ENCODE assay signal across 22 mouse cellular contexts in genomic region chr16:30928076-30928750, GRCm38 (mm10).
DNase-seq lines count a peak whose midpoint lies in the region; ATAC-seq and TF ChIP-seq lines count a peak whose summit lies in the region.
"Had no signal": no experiment of that assay in that cellular context is flagged by ENCODE, and none has a peak within 500 bp of the region (broad histone marks: within the 10 kb centered on the region; RNA-seq: fewer than 3 reads in every experiment).

No protein-coding gene starts in this region.

- H3K4me3 ChIP-seq in midbrain, embryonic 11.5 days (ENCODE audit: low read depth, low read length) = no peak overlapping the region
- no peak overlapping the region for H3K4me3 ChIP-seq in midbrain, embryonic 14.5 days (replicated peaks; ENCODE audit: low read depth, low read length)
- no peak overlapping the region for H3K4me3 ChIP-seq in stomach, postnatal 0 days (ENCODE audit: low read depth, low read length)
- H3K4me3 ChIP-seq: embryonic facial prominence, embryonic 12.5 days; forebrain, embryonic 12.5 days; heart, embryonic 13.5 days; hindbrain, embryonic 15.5 days had no signal

- WGBS in midbrain, embryonic 11.5 days = 79% methylated on average over 8 of the region's 8 CpGs
- 89% methylated on average over 8 of the region's 8 CpGs for WGBS in midbrain, embryonic 14.5 days
- 59% methylated on average over 8 of the region's 8 CpGs for WGBS in stomach, postnatal 0 days

- no peaks in the 10 kb centered on the region for H3K27me3 ChIP-seq in midbrain, embryonic 11.5 days (ENCODE audit: control insufficient read depth, insufficient read depth, low read length)
- no peaks in the 10 kb centered on the region for H3K27me3 ChIP-seq in midbrain, embryonic 14.5 days (ENCODE audit: control insufficient read depth, insufficient read depth, low read length)
- no peaks in the 10 kb centered on the region for H3K27me3 ChIP-seq in stomach, postnatal 0 days (ENCODE audit: control insufficient read depth, insufficient read depth, low read length)
- H3K27me3 ChIP-seq: embryonic facial prominence, embryonic 12.5 days; forebrain, embryonic 12.5 days; heart, embryonic 13.5 days; hindbrain, embryonic 15.5 days had no signal

- no peak overlapping the region for H3K4me2 ChIP-seq in midbrain, embryonic 11.5 days
- no peak overlapping the region for H3K4me2 ChIP-seq in midbrain, embryonic 14.5 days (ENCODE audit: low read length)
- no peak overlapping the region for H3K4me2 ChIP-seq in stomach, postnatal 0 days (replicated peaks; ENCODE audit: low read depth)
- H3K4me2 ChIP-seq: embryonic facial prominence, embryonic 12.5 days; forebrain, embryonic 12.5 days; heart, embryonic 13.5 days; hindbrain, embryonic 15.5 days had no signal

- no peak for TF ChIP-seq CTCF in stomach, postnatal 0 days (IDR thresholded peaks at IDR 0.05; ENCODE audit: low read depth)

- H3K36me3 ChIP-seq in midbrain, embryonic 11.5 days (ENCODE audit: control insufficient read depth, insufficient read depth, low read length) = no peaks in the 10 kb centered on the region
- no peaks in the 10 kb centered on the region for H3K36me3 ChIP-seq in midbrain, embryonic 14.5 days (ENCODE audit: control insufficient read depth, insufficient read depth, low read length)
- no peaks in the 10 kb centered on the region for H3K36me3 ChIP-seq in stomach, postnatal 0 days (ENCODE audit: control insufficient read depth, insufficient read depth, low read length)
- H3K36me3 ChIP-seq: embryonic facial prominence, embryonic 12.5 days; forebrain, embryonic 12.5 days; G1E; heart, embryonic 13.5 days; hindbrain, embryonic 15.5 days had no signal

- ATAC-seq in midbrain, embryonic 11.5 days (ENCODE audit: low FRiP score) = no peak
- no peak for ATAC-seq in midbrain, embryonic 14.5 days (ENCODE audit: low FRiP score, low TSS enrichment)
- ATAC-seq in stomach, postnatal 0 days (ENCODE audit: low FRiP score, low TSS enrichment) = no peak
- ATAC-seq: CD4-positive, CD25-positive, alpha-beta regulatory T cell, adult 4 months; forebrain, postnatal 0 days had no signal

- no peak overlapping the region for H3K27ac ChIP-seq in midbrain, embryonic 11.5 days (ENCODE audit: low read depth, low read length)
- no peak overlapping the region for H3K27ac ChIP-seq in midbrain, embryonic 14.5 days (replicated peaks; ENCODE audit: low read depth, low read length)
- no peak overlapping the region for H3K27ac ChIP-seq in stomach, postnatal 0 days (replicated peaks)
- H3K27ac ChIP-seq: embryonic facial prominence, embryonic 12.5 days; forebrain, embryonic 12.5 days; heart, embryonic 13.5 days; hindbrain, embryonic 15.5 days had no signal

- peak; percentile 42 for DNase-seq in embryo, embryonic 10 days (ENCODE audit: low spot score)
- DNase-seq in embryo, embryonic 11 days = no peak
- DNase-seq in kidney, postnatal 10 days = peak; percentile 7
- DNase-seq in kidney, adult 11 months = no peak
- DNase-seq in midbrain, embryonic 11.5 days (ENCODE audit: low spot score, missing footprints) = peak; percentile 67
- DNase-seq in midbrain, embryonic 14.5 days = no peak
- DNase-seq in stomach, postnatal 0 days (ENCODE audit: low spot score) = peak; percentile 11
- DNase-seq in cerebellum, adult 9-10 months = no peak
- DNase-seq: adrenal gland, adult 8-10 months; B cell, adult 2 months; cerebellum, adult 11 months; cerebellum, adult 8-10 months; cerebellum, postnatal 25 days; forebrain, postnatal 0 days; gastrocnemius, postnatal 14 days; heart, postnatal 36 days had no signal

- no peak for TF ChIP-seq EP300 in stomach, postnatal 0 days (optimal IDR thresholded peaks at IDR 0.05)

- no peaks in the 10 kb centered on the region for H3K4me1 ChIP-seq in midbrain, embryonic 11.5 days (ENCODE audit: control insufficient read depth, insufficient read depth, low read length)
- no peaks in the 10 kb centered on the region for H3K4me1 ChIP-seq in midbrain, embryonic 14.5 days (ENCODE audit: control insufficient read depth, insufficient read depth, low read length)
- H3K4me1 ChIP-seq in stomach, postnatal 0 days (replicated peaks; ENCODE audit: control insufficient read depth, insufficient read depth) = no peaks in the 10 kb centered on the region
- H3K4me1 ChIP-seq: embryonic facial prominence, embryonic 12.5 days; forebrain, embryonic 12.5 days; hindbrain, embryonic 15.5 days had no signal

- H3K9me3 ChIP-seq in midbrain, embryonic 11.5 days (ENCODE audit: control insufficient read depth, low read length) = no peaks in the 10 kb centered on the region
- H3K9me3 ChIP-seq in midbrain, embryonic 14.5 days (ENCODE audit: control insufficient read depth, low read length) = no peaks in the 10 kb centered on the region
- H3K9me3 ChIP-seq in stomach, postnatal 0 days (ENCODE audit: control insufficient read depth, low read length) = no peaks in the 10 kb centered on the region
- H3K9me3 ChIP-seq: embryonic facial prominence, embryonic 12.5 days; forebrain, embryonic 12.5 days; G1E; hindbrain, embryonic 15.5 days had no signal

- H3K9ac ChIP-seq in midbrain, embryonic 11.5 days (ENCODE audit: low read length) = no peak overlapping the region
- H3K9ac ChIP-seq in midbrain, embryonic 14.5 days (replicated peaks; ENCODE audit: low read length) = no peak overlapping the region
- no peak overlapping the region for H3K9ac ChIP-seq in stomach, postnatal 0 days (ENCODE audit: low read length)
- H3K9ac ChIP-seq: embryonic facial prominence, embryonic 12.5 days; forebrain, embryonic 12.5 days; forebrain, postnatal 0 days; heart, embryonic 13.5 days; hindbrain, embryonic 15.5 days had no signal

Comparison
In these comparisons a context has a peak if more than half of its experiments do, and no peak if none do; other contexts are left out.
1. DNase-seq: peak in embryo, embryonic 10 days (single experiment), kidney, postnatal 10 days (single experiment), midbrain, embryonic 11.5 days (single experiment) and stomach, postnatal 0 days (single experiment); none in embryo, embryonic 11 days (single experiment), kidney, adult 11 months (single experiment), midbrain, embryonic 14.5 days (single experiment) and cerebellum, adult 9-10 months (single experiment).